Mouse (Mus musculus) erythroid progenitor cell, adult 5-6 weeks (primary cell): ENCODE results near the gene Lrit3. TPM values are rescaled to one million over a fixed set of nuclear protein-coding genes. Genes with fewer than 3 reads are reported as not detected.
"Not testable (repeated sequence)": the region's sequence is repeated elsewhere in the genome, so short reads cannot be mapped to it uniquely, and the experiment has no call there.

Experiments used
- ATAC-seq: replicated peaks from 2 replicates; pipeline ENCODE4 v1.8.0; 2016; ENCODE audit warnings: moderate number of reproducible peaks, mild to moderate bottlenecking, moderate TSS enrichment, inconsistent platforms; ENCODE audit not compliant: poor library complexity, low FRiP score, severe bottlenecking
- total RNA-seq, 2 experiments: library from RNA; stranded (forward) in 1 of 2; stranded (reverse) in 1 of 2; fragments of 150-400 nt in 1 of 2; fragments of 186-747, 209-891 nt in 1 of 2; gene quantifications; 2 replicates each; pipeline versions ENCODE4 v1.2.3 to v1.2.4; 2015 to 2017; ENCODE audit warnings: low replicate concordance in 2 of 2

Gene Lrit3
- total RNA-seq, 2 experiments from 2014 or later: not detected

DNA sequence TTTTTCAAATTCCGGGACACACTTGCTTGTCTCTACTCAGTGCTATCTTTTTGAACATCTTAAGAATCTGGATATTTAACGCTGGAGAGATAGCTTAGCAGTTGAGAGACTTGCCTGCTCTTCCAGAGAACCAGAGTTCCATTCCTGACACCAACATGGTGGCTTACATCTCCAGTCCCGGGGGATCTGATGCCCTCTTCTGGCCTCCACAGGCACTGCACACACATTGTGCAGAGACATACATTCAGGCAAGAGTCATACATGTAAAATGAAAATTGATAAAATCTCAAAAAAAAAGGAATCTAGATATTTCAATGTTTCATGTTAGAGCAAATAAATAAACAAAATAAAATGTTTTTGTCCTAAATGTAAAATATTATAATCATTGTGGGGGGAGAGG lies 21.1 kb downstream of the Lrit3 start:
- no peak for ATAC-seq

DNA sequence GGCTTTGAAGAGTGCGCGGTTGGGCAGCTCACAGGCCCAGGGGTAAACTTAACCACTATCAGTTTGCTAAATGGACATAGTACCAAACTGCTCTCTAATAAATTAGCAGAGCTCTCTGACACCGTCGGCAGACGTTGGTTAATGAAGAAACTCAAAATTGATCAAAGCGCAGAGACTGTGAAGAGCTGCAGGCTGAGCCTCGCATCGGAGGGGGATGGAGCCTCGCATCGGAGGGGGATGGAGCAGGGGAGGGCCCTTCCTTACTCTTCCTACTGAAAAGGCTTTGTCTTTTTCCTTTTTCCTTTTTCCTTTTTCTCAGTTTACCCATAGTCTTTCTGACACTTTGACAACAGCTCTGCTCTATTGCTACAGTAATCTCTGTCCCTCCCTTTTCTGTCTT lies 22.4 kb downstream of the Lrit3 start:
- no peak for ATAC-seq

DNA sequence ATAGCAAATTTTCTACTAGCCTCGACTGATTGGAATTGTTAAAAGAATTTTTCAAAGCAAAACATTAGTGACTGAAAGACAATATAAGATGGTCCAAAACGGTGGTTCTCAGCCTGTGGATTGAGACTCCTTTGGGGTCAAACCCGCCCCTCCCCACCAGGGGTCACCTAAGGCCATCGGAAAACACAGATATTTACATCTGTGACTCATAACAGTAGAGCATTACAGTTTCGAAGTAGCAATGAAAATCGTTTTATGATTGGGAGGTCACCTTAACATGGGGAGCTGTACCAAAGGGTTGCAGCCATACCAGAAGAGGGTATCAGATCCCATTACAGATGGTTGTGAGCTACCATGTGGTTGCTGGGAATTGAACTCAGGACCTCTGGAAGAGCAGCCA lies 32.6 kb downstream of the Lrit3 start:
- no peak for ATAC-seq

DNA sequence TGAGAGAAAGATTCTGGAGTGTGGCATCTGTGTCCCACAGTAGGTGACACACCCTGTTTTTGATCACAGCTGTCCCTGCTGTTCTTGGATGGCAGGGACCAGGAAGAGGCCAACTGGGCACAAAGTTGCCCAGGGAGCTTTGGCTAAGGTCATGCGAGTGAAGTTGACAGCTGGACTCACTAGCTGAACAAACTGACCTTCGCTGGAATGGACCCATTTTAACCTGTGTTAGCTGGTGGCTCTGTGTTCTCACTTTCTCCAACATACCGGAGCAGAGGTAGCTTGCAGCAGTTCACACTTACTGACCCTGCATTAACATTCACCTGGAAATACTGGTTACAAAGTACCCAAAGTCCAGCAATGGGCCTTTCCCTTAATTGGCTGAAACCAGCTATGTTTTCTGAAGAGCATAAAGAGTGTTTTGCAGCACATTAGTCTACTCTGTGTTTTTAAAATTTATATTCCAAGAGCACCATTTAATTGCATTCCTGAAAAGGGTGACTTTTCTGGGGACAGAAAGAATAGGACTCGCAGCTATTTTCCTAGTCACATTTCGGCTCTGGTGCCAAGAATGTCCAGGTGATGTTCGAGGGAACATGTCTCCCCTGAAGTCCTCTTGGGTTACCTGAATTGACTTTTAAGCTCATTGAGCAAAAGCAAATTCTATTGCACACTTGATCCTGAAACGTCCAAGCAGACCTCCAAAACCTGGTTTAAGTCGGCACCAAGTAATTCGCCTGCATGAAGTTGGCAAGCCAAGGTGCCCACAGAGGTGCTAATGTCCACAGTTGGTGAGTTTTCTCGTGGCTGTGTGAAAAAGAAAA lies 36.6 kb downstream of the Lrit3 start:
- no peak for ATAC-seq

DNA sequence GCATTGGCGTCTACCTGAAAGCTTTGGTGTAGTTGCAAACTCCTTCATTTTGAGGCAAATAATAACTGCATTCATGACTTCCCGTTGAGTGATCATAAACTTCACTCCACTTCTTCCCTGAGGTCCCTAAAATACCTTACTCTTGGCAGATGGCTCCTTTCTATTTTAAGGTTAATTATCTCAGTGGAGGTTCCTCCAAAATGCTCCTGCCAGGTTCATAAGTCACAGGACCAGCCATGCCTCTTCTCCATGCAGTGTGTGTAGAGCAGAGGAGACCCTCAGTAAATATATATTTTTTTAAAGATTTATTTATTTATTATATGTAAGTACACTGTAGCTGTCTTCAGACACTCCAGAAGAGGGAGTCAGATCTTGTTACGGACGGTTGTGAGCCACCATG lies 37.7 kb downstream of the Lrit3 start:
- no peak for ATAC-seq

DNA sequence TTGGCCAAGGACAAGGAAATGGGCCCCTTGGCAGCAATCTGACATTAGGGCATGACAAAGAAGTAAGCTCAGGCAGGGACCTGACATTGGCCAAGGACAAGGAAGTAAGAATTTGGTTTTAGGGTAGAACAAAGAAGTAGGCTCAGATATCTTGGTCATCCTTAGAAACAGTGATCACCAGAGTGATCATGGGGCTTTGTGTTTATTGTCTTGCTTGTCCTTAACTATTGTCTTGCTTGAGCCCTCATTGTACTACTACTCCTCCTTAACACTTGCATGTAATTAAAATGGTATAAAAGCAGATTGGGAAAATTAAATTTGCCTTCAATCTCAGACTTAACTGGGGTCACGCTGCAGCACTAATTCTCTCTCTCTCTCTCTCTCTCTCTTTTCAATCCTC lies 46.2 kb downstream of the Lrit3 start:
- ATAC-seq: not testable (repeated sequence)

DNA sequence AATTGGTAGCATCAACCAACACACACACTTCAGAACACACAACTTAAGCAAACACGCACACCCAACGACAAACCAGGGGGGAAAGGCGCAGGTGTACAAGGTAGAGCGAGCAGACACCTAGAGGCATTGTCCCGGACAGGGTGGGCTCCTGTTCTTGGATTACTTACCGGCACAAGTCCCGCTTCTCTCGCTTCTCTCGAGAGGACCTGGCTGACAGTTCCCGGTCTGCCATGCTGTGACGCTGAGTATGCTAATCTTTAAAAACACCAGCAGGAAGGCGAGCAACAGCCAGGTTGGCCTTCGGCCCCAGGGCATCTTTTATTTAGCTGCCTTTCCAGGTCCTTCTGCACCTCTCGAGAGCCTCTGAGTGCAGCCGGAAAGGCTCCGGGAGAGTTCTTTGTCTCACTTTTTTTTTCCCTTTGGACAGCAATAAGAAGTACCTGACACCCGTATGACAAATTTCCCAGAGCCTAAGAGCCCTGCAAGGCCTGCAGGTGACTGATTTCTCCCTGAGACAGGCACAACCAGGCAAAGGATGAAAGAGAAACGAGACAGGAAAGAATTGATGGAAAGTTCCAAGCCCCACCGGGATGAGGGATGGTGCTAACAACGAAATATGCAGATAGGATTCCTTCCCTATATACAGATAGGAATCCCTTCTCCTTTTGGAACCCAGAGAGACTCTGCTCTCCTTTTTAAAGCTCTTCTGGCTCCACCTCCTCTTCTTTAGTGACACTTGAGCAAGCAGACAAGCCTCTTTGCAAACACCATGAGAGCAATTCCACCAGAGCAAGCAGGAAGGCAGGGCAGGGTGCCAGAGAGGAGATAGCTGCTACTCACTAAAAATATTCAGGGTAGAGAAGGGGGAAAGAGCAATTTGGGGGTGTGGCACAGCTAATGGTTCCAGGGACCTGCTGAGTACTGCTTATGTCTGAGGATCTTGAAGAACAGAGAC lies 48.9 kb downstream of the Lrit3 start, which contains the start of gene Egf:
Gene Egf, minus strand, starts transcription at position 667 of the 955 bp plus-strand sequence.
- no peak for ATAC-seq

DNA sequence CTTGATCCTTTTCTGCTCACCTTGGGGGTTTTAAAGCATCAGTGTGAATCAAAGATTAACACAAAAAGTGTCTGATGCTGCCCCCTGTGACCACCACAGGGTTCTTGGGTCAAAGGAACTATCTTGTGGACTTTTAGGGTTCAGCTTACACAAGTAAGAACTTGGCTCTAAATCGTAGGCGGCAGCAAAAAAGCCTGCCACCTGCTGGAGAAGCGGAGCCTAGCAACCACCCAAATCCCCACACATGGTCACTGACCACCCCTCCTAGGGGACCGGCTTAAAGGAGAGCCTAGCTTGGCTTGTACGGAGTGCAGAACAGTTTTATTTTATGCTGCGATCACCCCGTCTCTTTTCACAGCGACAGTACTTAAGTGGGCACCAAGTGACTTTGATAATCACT lies 59.0 kb downstream of the Lrit3 start:
- no peak for ATAC-seq

DNA sequence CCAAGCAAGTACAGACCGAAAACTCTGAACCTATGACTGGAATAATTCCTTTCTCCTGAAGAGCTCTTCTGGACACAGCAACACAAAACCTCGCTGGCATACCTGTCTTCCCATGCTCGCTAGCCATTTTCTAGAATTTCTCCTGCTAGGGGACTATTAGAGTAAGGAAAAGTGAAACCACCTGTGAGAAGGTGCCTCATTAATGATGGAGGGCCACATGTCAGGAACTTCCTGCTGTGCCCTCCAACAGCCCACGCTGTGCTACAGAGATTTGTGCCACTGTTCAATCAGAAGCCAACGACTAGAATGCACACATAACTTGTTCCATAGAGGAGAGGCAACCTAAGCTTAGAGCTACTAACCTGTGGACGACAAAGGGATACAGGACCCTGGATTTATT lies 61.0 kb downstream of the Lrit3 start:
- no peak for ATAC-seq

DNA sequence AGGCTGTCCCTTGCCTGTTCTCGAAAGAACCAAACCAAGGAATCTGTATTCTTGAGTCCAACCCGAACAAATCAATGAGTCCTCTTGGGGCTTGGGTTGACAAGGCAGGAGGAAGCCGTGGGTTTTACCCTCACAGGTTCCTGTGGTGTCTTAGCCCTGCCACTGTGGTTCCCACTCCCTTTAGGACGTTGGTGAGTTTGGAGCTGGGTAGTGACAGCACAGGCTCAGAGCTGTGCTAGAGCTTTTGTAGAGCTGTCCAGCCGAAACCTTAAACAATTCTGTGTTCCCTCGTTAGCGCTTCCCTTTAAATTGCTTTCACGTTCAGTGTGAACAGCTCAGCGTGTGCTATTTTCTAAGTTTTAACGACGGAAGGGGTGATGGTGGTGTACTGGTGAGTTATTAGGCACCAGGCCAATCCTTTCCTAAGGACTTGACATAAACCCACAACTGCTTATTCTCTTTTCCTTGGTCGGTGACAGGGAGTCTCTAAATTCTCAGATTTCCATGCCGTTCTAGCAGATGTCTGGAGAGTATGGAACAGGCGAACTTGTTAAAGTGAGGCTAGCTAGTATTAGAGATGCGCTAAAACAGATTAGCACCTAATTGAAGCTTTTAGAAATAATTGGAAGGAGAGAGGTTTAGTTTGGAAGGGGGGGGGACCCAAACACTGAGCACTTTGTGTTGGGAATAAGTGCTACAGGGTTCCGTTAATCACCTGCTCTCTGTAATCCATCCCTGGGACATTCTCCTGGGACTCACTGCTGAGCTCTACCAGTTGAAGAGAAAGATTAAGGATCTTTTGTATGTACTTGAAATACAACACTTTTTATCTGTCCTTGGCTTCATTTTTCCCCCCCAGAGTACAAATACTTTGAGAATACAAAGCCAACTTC lies 65.3 kb downstream of the Lrit3 start:
- ATAC-seq: no peak

Other genes starting within 250 kb of the Lrit3 start
- 0.42 TPM in 1 of 2 replicates, not detected in the other for gene Egf, start 48.7 kb downstream of the Lrit3 start, total RNA-seq (2015; ENCODE audit: low replicate concordance)
- gene Egf, start 48.7 kb downstream of the Lrit3 start, total RNA-seq (2017; ENCODE audit: low replicate concordance): 2.4 and 4.0 TPM in 2 replicates
- not detected in 2 replicates for gene Rrh, start 18.6 kb upstream of the Lrit3 start, total RNA-seq (2015; ENCODE audit: low replicate concordance)
- not detected in 2 replicates for gene Rrh, start 18.6 kb upstream of the Lrit3 start, total RNA-seq (2017; ENCODE audit: low replicate concordance)
- 6.3 and 7.6 TPM in 2 replicates for gene Gar1, start 27.4 kb upstream of the Lrit3 start, total RNA-seq (2015; ENCODE audit: low replicate concordance)
- not detected in 2 replicates for gene Gar1, start 27.4 kb upstream of the Lrit3 start, total RNA-seq (2017; ENCODE audit: low replicate concordance)
- not detected in 2 replicates for gene Cfi, start 31.9 kb upstream of the Lrit3 start, total RNA-seq (2015; ENCODE audit: low replicate concordance)
- not detected in 2 replicates for gene Cfi, start 31.9 kb upstream of the Lrit3 start, total RNA-seq (2017; ENCODE audit: low replicate concordance)
- 23.1 and 44.4 TPM in 2 replicates for gene Pla2g12a, start 74.6 kb upstream of the Lrit3 start, total RNA-seq (2015; ENCODE audit: low replicate concordance)
- 27.0 and 29.7 TPM in 2 replicates for gene Pla2g12a, start 74.6 kb upstream of the Lrit3 start, total RNA-seq (2017; ENCODE audit: low replicate concordance)
- 10.5 and 14.4 TPM in 2 replicates for gene Casp6, start 97.4 kb upstream of the Lrit3 start, total RNA-seq (2015; ENCODE audit: low replicate concordance)
- gene Casp6, start 97.4 kb upstream of the Lrit3 start, total RNA-seq (2017; ENCODE audit: low replicate concordance): 3.7 and 5.3 TPM in 2 replicates
- 3.6 TPM in 1 of 2 replicates, not detected in the other for gene Mcub, start 166.2 kb upstream of the Lrit3 start, total RNA-seq (2015; ENCODE audit: low replicate concordance)
- 3.2 and 5.6 TPM in 2 replicates for gene Mcub, start 166.2 kb upstream of the Lrit3 start, total RNA-seq (2017; ENCODE audit: low replicate concordance)